18 mouse cellular contexts compared by ENCODE assay signal in the genomic region with DNA sequence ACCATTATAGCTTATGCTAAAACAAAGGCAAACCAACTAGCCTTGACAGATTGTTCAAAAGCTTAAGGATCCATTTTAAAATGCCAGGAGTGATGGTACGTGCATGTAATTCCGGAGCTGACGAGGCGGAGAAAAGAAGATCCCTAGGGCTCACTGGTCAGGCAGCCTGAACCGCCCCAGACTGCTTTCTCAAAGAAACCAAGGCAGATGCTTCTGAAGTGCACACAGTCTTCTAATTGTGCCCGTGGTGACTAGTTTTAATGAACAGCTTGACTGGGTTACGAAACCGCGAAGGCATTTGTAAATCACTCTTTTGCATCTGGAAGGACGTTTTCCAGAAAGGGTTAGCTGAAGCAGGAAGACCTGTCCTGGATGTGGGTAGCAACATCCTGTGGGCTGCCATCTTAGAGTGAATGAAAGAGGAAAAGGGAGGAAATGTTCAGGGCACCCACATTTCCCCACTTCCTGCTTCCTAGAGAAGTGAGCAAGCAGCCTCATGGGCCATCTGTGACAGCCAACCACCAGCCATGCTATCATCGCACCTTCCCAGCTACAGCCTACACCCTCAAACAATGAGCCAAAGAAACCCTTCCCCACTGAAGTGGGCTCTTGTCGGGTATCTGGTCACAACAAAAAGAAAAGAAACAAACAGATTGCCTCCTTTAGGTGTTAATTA.
DNase-seq lines count a peak whose midpoint lies in the region; ATAC-seq lines count a peak whose summit lies in the region.
"Had no signal": no experiment of that assay in that cellular context is flagged by ENCODE, and none has a peak within 500 bp of the region (broad histone marks: within the 10 kb centered on the region; RNA-seq: fewer than 3 reads in every experiment).

No protein-coding gene starts in this region.

- intact Hi-C loops in left cerebral cortex, postnatal 10 days (cut with DNase I) = no loop called here

- DNase-seq in embryonic facial prominence, embryonic 14.5 days (ENCODE audit: low spot score) = no peak
- DNase-seq in embryonic facial prominence, embryonic 10.5 days (ENCODE audit: low spot score) = no peak
- peak; percentile 23 for DNase-seq in left cerebral cortex, adult 11 months (ENCODE audit: low spot score)
- no peak for DNase-seq in left cerebral cortex, postnatal 10 days (ENCODE audit: extremely low spot score in 1 of 2, low spot score in 2 of 2)
- DNase-seq in right cerebral cortex, postnatal 25 days = peak; percentile 37
- DNase-seq in right cerebral cortex, postnatal 4 days = no peak
- peak; percentile 67 for DNase-seq in telencephalon, adult 2 months (ENCODE audit: low read depth, low spot score)
- DNase-seq in ovary, postnatal 36 days (ENCODE audit: low spot score) = no peak
- DNase-seq: adrenal gland, postnatal 10 days; cerebellum, postnatal 14 days; gastrocnemius, postnatal 36 days; kidney, adult 8-10 months; liver had no signal

- 79% methylated on average over 12 of the region's 12 CpGs for WGBS in embryonic facial prominence, embryonic 14.5 days
- 86% methylated on average over 12 of the region's 12 CpGs for WGBS in embryonic facial prominence, embryonic 10.5 days

- H3K9ac ChIP-seq in embryonic facial prominence, embryonic 14.5 days (ENCODE audit: low read depth, low read length) = no peak overlapping the region
- H3K9ac ChIP-seq: embryonic facial prominence, embryonic 12.5 days; lung, embryonic 14.5 days had no signal

- ATAC-seq in embryonic facial prominence, embryonic 14.5 days (ENCODE audit: low read depth) = 0 out of 2 replicates have a peak, but pooled peaks have one; percentile 18
- ATAC-seq: forebrain, embryonic 14.5 days had no signal

- no peaks in the 10 kb centered on the region for H3K27me3 ChIP-seq in embryonic facial prominence, embryonic 14.5 days (replicated peaks; ENCODE audit: control insufficient read depth, insufficient read depth, low read length)
- no peaks in the 10 kb centered on the region for H3K27me3 ChIP-seq in embryonic facial prominence, embryonic 10.5 days (replicated peaks; ENCODE audit: low read depth, poor library complexity, severe bottlenecking)
- H3K27me3 ChIP-seq: CH12.LX; embryonic facial prominence, embryonic 12.5 days had no signal

- H3K36me3 ChIP-seq in embryonic facial prominence, embryonic 14.5 days (ENCODE audit: control insufficient read depth, insufficient read depth, low read length) = no peaks in the 10 kb centered on the region
- H3K36me3 ChIP-seq in embryonic facial prominence, embryonic 10.5 days (replicated peaks) = no peaks in the 10 kb centered on the region
- H3K36me3 ChIP-seq: embryonic facial prominence, embryonic 12.5 days had no signal

- no peak overlapping the region for H3K27ac ChIP-seq in embryonic facial prominence, embryonic 14.5 days (replicated peaks; ENCODE audit: low read depth, low read length)
- H3K27ac ChIP-seq in embryonic facial prominence, embryonic 10.5 days (replicated peaks) = no peak overlapping the region
- H3K27ac ChIP-seq: embryonic facial prominence, embryonic 12.5 days had no signal

- H3K4me2 ChIP-seq in embryonic facial prominence, embryonic 14.5 days (ENCODE audit: low read depth, low read length) = no peak overlapping the region
- H3K4me2 ChIP-seq: embryonic facial prominence, embryonic 12.5 days; lung, embryonic 14.5 days had no signal

- no peak overlapping the region for H3K4me3 ChIP-seq in embryonic facial prominence, embryonic 14.5 days (ENCODE audit: low read depth, low read length)
- no peak overlapping the region for H3K4me3 ChIP-seq in embryonic facial prominence, embryonic 10.5 days
- H3K4me3 ChIP-seq: embryonic facial prominence, embryonic 12.5 days; myocyte had no signal

- no peaks in the 10 kb centered on the region for H3K9me3 ChIP-seq in embryonic facial prominence, embryonic 14.5 days (ENCODE audit: control insufficient read depth, low read length)
- no peaks in the 10 kb centered on the region for H3K9me3 ChIP-seq in embryonic facial prominence, embryonic 10.5 days
- H3K9me3 ChIP-seq: embryonic facial prominence, embryonic 12.5 days had no signal

- H3K4me1 ChIP-seq in embryonic facial prominence, embryonic 14.5 days (ENCODE audit: control insufficient read depth, insufficient read depth, low read length) = 0 out of 2 replicates have a peak, but pooled peaks cover under 1% of the 10 kb centered on the region
- H3K4me1 ChIP-seq in embryonic facial prominence, embryonic 10.5 days = no peaks in the 10 kb centered on the region
- H3K4me1 ChIP-seq: embryonic facial prominence, embryonic 12.5 days had no signal

Comparison
In these comparisons a context has a peak if more than half of its experiments do, and no peak if none do; other contexts are left out.
1. DNase-seq: peak in left cerebral cortex, adult 11 months (single experiment), right cerebral cortex, postnatal 25 days (single experiment) and telencephalon, adult 2 months (single experiment); none in embryonic facial prominence, embryonic 14.5 days (single experiment), embryonic facial prominence, embryonic 10.5 days (single experiment), left cerebral cortex, postnatal 10 days (0 of 2), right cerebral cortex, postnatal 4 days (single experiment) and ovary, postnatal 36 days (single experiment).